Mouse (Mus musculus) neural tube, embryonic 15.5 days (tissue): ENCODE measurements at regions not wholly inside any gene's neighbourhood (a gene's known extent, or its start where the extent isn't known, plus 50 kb on each side); places are given as distances from the start of the nearest gene placed in this dataset.

Source experiments
- ATAC-seq: fragments of 200-750 bp; cut with Nextera tagmentation; 2 replicates; pipeline ENCODE4 v1.8.0; 2017; ENCODE audit warnings: mild to moderate bottlenecking, moderate TSS enrichment, moderate library complexity; ENCODE audit not compliant: low FRiP score
- H3K27ac ChIP-seq: fragments of 300-500 bp; sonication (generic); replicated peaks from 2 replicates; pipeline ENCODE4 v1.5.1; 2015; ENCODE audit warnings: mild to moderate bottlenecking, inconsistent platforms
- H3K27me3 ChIP-seq: fragments of 300-500 bp; sonication (generic); replicated peaks from 2 replicates; pipeline ENCODE4 v1.6.1; 2015; ENCODE audit warnings: inconsistent platforms
- H3K36me3 ChIP-seq: fragments of 300-500 bp; sonication (generic); 2 replicates; pipeline ENCODE4 v1.6.1; 2015; ENCODE audit warnings: inconsistent platforms
- H3K4me1 ChIP-seq: fragments of 300-500 bp; sonication (generic); 2 replicates; pipeline ENCODE4 v1.6.1; 2015; ENCODE audit warnings: inconsistent platforms
- H3K4me2 ChIP-seq: fragments of 300-500 bp; sonication (generic); 2 replicates; pipeline ENCODE4 v1.6.1; 2015; ENCODE audit warnings: inconsistent platforms, mild to moderate bottlenecking, moderate library complexity
- H3K4me3 ChIP-seq: fragments of 300-500 bp; sonication (generic); replicated peaks from 2 replicates; pipeline ENCODE4 v1.5.1; 2015; ENCODE audit warnings: mild to moderate bottlenecking, inconsistent platforms
- H3K9ac ChIP-seq: fragments of 300-500 bp; sonication (generic); replicated peaks from 2 replicates; pipeline ENCODE4 v1.6.1; 2015; ENCODE audit warnings: mild to moderate bottlenecking, inconsistent platforms
- H3K9me3 ChIP-seq: fragments of 300-500 bp; sonication (generic); replicated peaks from 2 replicates; pipeline ENCODE4 v1.6.1; 2016; ENCODE audit warnings: inconsistent platforms
- WGBS: fragments of 180-500 bp; shearing (Covaris S2); methylation state at CpG from one replicate; pipeline ENCODE4 v1.1.7; 2015; ENCODE audit warnings: mixed read lengths; 5-methylcytosine and 5-hydroxymethylcytosine counted together

- no peak for ATAC-seq
- Histone ChIP-seq H3K36me3 (no peaks in the 10 kb centered on the region), H3K4me1 (peaks cover 16% of the 10 kb centered on the region), H3K9ac (peak overlapping the region; percentile 29; the same call in 1 of the 2 replicates), H3K4me3 (peak overlapping the region; percentile 10; the same call in 1 of the 2 replicates), H3K27ac (peak overlapping the region; percentile 72), H3K9me3 (no peaks in the 10 kb centered on the region), H3K27me3 (no peaks in the 10 kb centered on the region), H3K4me2 (peak overlapping the region; percentile 54)
- WGBS: 22% methylated on average over 14 of the region's 14 CpGs
Observed at GRCm38 (mm10) chr12:80013904-80014597, 98.8 kb downstream of the Zfp36l1 start.

- H3K4me3 ChIP-seq: peak overlapping the region; percentile 10; the same call in 1 of the 2 replicates
- ATAC-seq: no peak
Observed at GRCm38 (mm10) chr12:80013577-80013903, 99.3 kb downstream of the Zfp36l1 start.

GRCm38 (mm10) chr12:80011916-80012315, 100.9 kb downstream of the Zfp36l1 start:
- Histone ChIP-seq H3K4me2 (no peak overlapping the region), H3K4me3 (no peak overlapping the region), H3K9me3 (no peaks in the 10 kb centered on the region), H3K27me3 (no peaks in the 10 kb centered on the region), H3K36me3 (no peaks in the 10 kb centered on the region), H3K4me1 (peaks cover 16% of the 10 kb centered on the region), H3K9ac (no peak overlapping the region), H3K27ac (no peak overlapping the region)
- 89% methylated on average over 6 of the region's 6 CpGs for WGBS
- ATAC-seq: no peak

More at GRCm38 (mm10) chr12:80013577-80013903, 99.3 kb downstream of the Zfp36l1 start:
- Histone ChIP-seq H3K27ac (no peak overlapping the region), H3K36me3 (no peaks in the 10 kb centered on the region), H3K27me3 (no peaks in the 10 kb centered on the region), H3K9me3 (no peaks in the 10 kb centered on the region), H3K4me1 (peaks cover 16% of the 10 kb centered on the region), H3K9ac (no peak overlapping the region), H3K4me2 (peak overlapping the region; percentile 54)
- WGBS: 38% methylated on average over 6 of the region's 6 CpGs

- WGBS: 92% methylated on average over 1 of the region's 1 CpGs
- H3K36me3 ChIP-seq: no peaks in the 10 kb centered on the region
- H3K4me2 ChIP-seq: no peak overlapping the region
- H3K4me1 ChIP-seq: peaks cover 16% of the 10 kb centered on the region
- no peak overlapping the region for H3K9ac ChIP-seq
- ATAC-seq: no peak
- no peaks in the 10 kb centered on the region for H3K27me3 ChIP-seq
- H3K9me3 ChIP-seq: no peaks in the 10 kb centered on the region
- no peak overlapping the region for H3K27ac ChIP-seq
- no peak overlapping the region for H3K4me3 ChIP-seq
Observed at GRCm38 (mm10) chr12:80010947-80011346, 101.9 kb downstream of the Zfp36l1 start.

- H3K9me3 ChIP-seq: no peaks in the 10 kb centered on the region
Observed at GRCm38 (mm10) chr12:80010220-80010619, 102.6 kb downstream of the Zfp36l1 start.

GRCm38 (mm10) chr12:80007849-80008248, 105.0 kb downstream of the Zfp36l1 start:
- no peaks in the 10 kb centered on the region for H3K27me3 ChIP-seq
- H3K9ac ChIP-seq: no peak overlapping the region
- H3K4me2 ChIP-seq: no peak overlapping the region
- H3K4me3 ChIP-seq: no peak overlapping the region
- H3K9me3 ChIP-seq: no peaks in the 10 kb centered on the region
- ATAC-seq: no peak
- 50% methylated on average over 7 of the region's 7 CpGs for WGBS
- no peaks in the 10 kb centered on the region for H3K36me3 ChIP-seq
- H3K27ac ChIP-seq: no peak overlapping the region
- H3K4me1 ChIP-seq: peaks cover under 1% of the 10 kb centered on the region; the same call in 1 of the 2 replicates

More at GRCm38 (mm10) chr12:80010220-80010619, 102.6 kb downstream of the Zfp36l1 start:
- Histone ChIP-seq H3K9ac (no peak overlapping the region), H3K27ac (no peak overlapping the region), H3K4me2 (no peak overlapping the region), H3K36me3 (no peaks in the 10 kb centered on the region), H3K4me1 (peaks cover 16% of the 10 kb centered on the region), H3K27me3 (no peaks in the 10 kb centered on the region), H3K4me3 (no peak overlapping the region)
- no peak for ATAC-seq
- WGBS: 62% methylated on average over 2 of the region's 2 CpGs

- H3K9me3 ChIP-seq: no peaks in the 10 kb centered on the region
- 87% methylated on average over 13 of the region's 13 CpGs for WGBS
- no peak overlapping the region for H3K4me2 ChIP-seq
- no peak overlapping the region for H3K27ac ChIP-seq
- no peaks in the 10 kb centered on the region for H3K27me3 ChIP-seq
- no peak overlapping the region for H3K4me3 ChIP-seq
- H3K9ac ChIP-seq: no peak overlapping the region
- ATAC-seq: no peak
- H3K4me1 ChIP-seq: peaks cover 6% of the 10 kb centered on the region; the same call in 1 of the 2 replicates
- H3K36me3 ChIP-seq: no peaks in the 10 kb centered on the region
Observed at GRCm38 (mm10) chr12:80005227-80005919, 107.4 kb downstream of the Zfp36l1 start.

GRCm38 (mm10) chr12:80004575-80004974, 108.2 kb downstream of the Zfp36l1 start:
- Histone ChIP-seq H3K9me3 (no peaks in the 10 kb centered on the region), H3K27me3 (no peaks in the 10 kb centered on the region), H3K4me3 (no peak overlapping the region), H3K27ac (no peak overlapping the region), H3K9ac (no peak overlapping the region), H3K4me1 (peaks cover 6% of the 10 kb centered on the region; the same call in 1 of the 2 replicates), H3K4me2 (no peak overlapping the region), H3K36me3 (no peaks in the 10 kb centered on the region)
- 43% methylated on average over 6 of the region's 6 CpGs for WGBS
- no peak for ATAC-seq

- H3K4me1 ChIP-seq: peaks cover 6% of the 10 kb centered on the region; the same call in 1 of the 2 replicates
- no peak overlapping the region; the same call in 1 of the 2 replicates for H3K27ac ChIP-seq
- no peak overlapping the region for H3K9ac ChIP-seq
- no peak for ATAC-seq
- H3K36me3 ChIP-seq: no peaks in the 10 kb centered on the region
- no peaks in the 10 kb centered on the region for H3K9me3 ChIP-seq
- 88% methylated on average over 12 of the region's 12 CpGs for WGBS
- H3K27me3 ChIP-seq: no peaks in the 10 kb centered on the region
- H3K4me2 ChIP-seq: no peak overlapping the region
- no peak overlapping the region for H3K4me3 ChIP-seq
Observed at GRCm38 (mm10) chr12:80003486-80003885, 109.3 kb downstream of the Zfp36l1 start.

- no peak overlapping the region for H3K9ac ChIP-seq
- 39% methylated on average over 13 of the region's 13 CpGs for WGBS
- H3K4me3 ChIP-seq: no peak overlapping the region
- H3K27me3 ChIP-seq: no peaks in the 10 kb centered on the region
- peak overlapping the region; percentile 54 for H3K27ac ChIP-seq
- no peaks in the 10 kb centered on the region for H3K9me3 ChIP-seq
- no peak overlapping the region for H3K4me2 ChIP-seq
- peak; percentile 82 for ATAC-seq
- H3K4me1 ChIP-seq: peaks cover 6% of the 10 kb centered on the region; the same call in 1 of the 2 replicates
- no peaks in the 10 kb centered on the region for H3K36me3 ChIP-seq
Observed at GRCm38 (mm10) chr12:80002474-80003125, 110.2 kb downstream of the Zfp36l1 start.

GRCm38 (mm10) chr12:80001794-80002193, 111.0 kb downstream of the Zfp36l1 start:
- no peak; the same call in 1 of the 2 replicates for ATAC-seq
- 67% methylated on average over 2 of the region's 2 CpGs for WGBS
- no peak overlapping the region for H3K4me3 ChIP-seq
- no peaks in the 10 kb centered on the region for H3K9me3 ChIP-seq
- no peaks in the 10 kb centered on the region for H3K27me3 ChIP-seq
- no peak overlapping the region for H3K4me2 ChIP-seq
- H3K4me1 ChIP-seq: peaks cover 6% of the 10 kb centered on the region; the same call in 1 of the 2 replicates
- no peaks in the 10 kb centered on the region for H3K36me3 ChIP-seq
- H3K9ac ChIP-seq: no peak overlapping the region
- peak overlapping the region; percentile 62 for H3K27ac ChIP-seq
